Mouse (Mus musculus) G1E (cell line): ENCODE measurements at regions not wholly inside any gene's neighbourhood (a gene's known extent, or its start where the extent isn't known, plus 50 kb on each side); places are given as distances from the start of the nearest gene placed in this dataset.

Experiments used
- ATAC-seq: 2 replicates; pipeline ENCODE4 v1.8.0; 2016; ENCODE audit warnings: mild to moderate bottlenecking; ENCODE audit not compliant: insufficient number of reproducible peaks, poor library complexity, low FRiP score, severe bottlenecking; ENCODE audit errors: extremely low read depth
- DNase-seq: peaks from one replicate; pipeline ENCODE4 v3.0.0; 2012; ENCODE audit warnings: low spot score
- H3K27me3 ChIP-seq: 2 replicates; pipeline ENCODE4 v1.6.1; 2012; ENCODE audit warnings: mild to moderate bottlenecking, low read length, inconsistent platforms; ENCODE audit not compliant: insufficient read depth
- H3K36me3 ChIP-seq: replicated peaks from 2 replicates; pipeline ENCODE3; 2012; ENCODE audit warnings: mild to moderate bottlenecking, inconsistent platforms
- H3K4me1 ChIP-seq: 2 replicates; pipeline ENCODE4 v1.6.1; 2012; ENCODE audit warnings: low read depth, low read length, inconsistent platforms, mixed read lengths; ENCODE audit not compliant: insufficient read depth
- H3K4me3 ChIP-seq: 2 replicates; pipeline ENCODE4 v1.5.1; 2012; ENCODE audit warnings: low read depth, mild to moderate bottlenecking, inconsistent platforms, low read length, moderate library complexity, mixed read lengths
- H3K9me3 ChIP-seq: replicated peaks from 2 replicates; pipeline ENCODE4 v1.6.1; 2012; ENCODE audit warnings: inconsistent platforms
- CTCF ChIP-seq: IDR thresholded peaks from 2 replicates; pipeline ENCODE4 v1.5.1; 2012; ENCODE audit warnings: low read depth, low read length, inconsistent platforms, mixed read lengths
- GATA1 ChIP-seq: IDR thresholded peaks from 2 replicates; pipeline ENCODE4 v1.6.1; 2012; ENCODE audit warnings: borderline replicate concordance, low read length, inconsistent platforms, mixed read lengths
- GATA2 ChIP-seq: IDR thresholded peaks from 2 replicates; pipeline ENCODE4 v1.6.1; 2012; ENCODE audit warnings: low read depth, low read length, inconsistent platforms, borderline replicate concordance
- POLR2AphosphoS5 ChIP-seq: IDR thresholded peaks from 2 replicates; pipeline ENCODE4 v1.6.1; 2012; ENCODE audit warnings: low read depth, low read length, inconsistent platforms; ENCODE audit not compliant: insufficient replicate concordance
- TAL1 ChIP-seq: conservative IDR thresholded peaks from 2 replicates; pipeline ENCODE4 v1.6.1; 2012; ENCODE audit warnings: low read depth, low read length, inconsistent platforms, mixed read lengths

GRCm38 (mm10) chr1:61233476-61234297 lies 256.0 kb downstream of the Icos start:
- Histone ChIP-seq H3K4me3 (no peak overlapping the region), H3K27me3 (peaks cover 20% of the 10 kb centered on the region; the same call in 1 of the 2 replicates), H3K9me3 (no peaks in the 10 kb centered on the region), H3K4me1 (no peaks in the 10 kb centered on the region), H3K36me3 (no peaks in the 10 kb centered on the region)
- ATAC-seq = no peak
- no peak for DNase-seq
- no peak for TF ChIP-seq TAL1
- no peak for TF ChIP-seq GATA2
- TF ChIP-seq CTCF = no peak
- no peak for TF ChIP-seq POLR2AphosphoS5
- no peak for TF ChIP-seq GATA1

GRCm38 (mm10) chr1:61234298-61234682 lies 256.6 kb downstream of the Icos start:
- no peak for DNase-seq
- no peak overlapping the region for H3K4me3 ChIP-seq

GRCm38 (mm10) chr1:61236511-61236910 lies 258.8 kb downstream of the Icos start:
- no peaks in the 10 kb centered on the region for H3K9me3 ChIP-seq
- no peak for TF ChIP-seq CTCF
- no peak for ATAC-seq
- peaks cover 8% of the 10 kb centered on the region; the same call in 1 of the 2 replicates for H3K27me3 ChIP-seq
- H3K36me3 ChIP-seq = no peaks in the 10 kb centered on the region
- no peak overlapping the region for H3K4me3 ChIP-seq
- DNase-seq = no peak
- no peaks in the 10 kb centered on the region for H3K4me1 ChIP-seq

More at GRCm38 (mm10) chr1:61234298-61234682, 256.6 kb downstream of the Icos start:
- TF ChIP-seq CTCF = no peak
- no peak for TF ChIP-seq TAL1
- no peak for TF ChIP-seq POLR2AphosphoS5
- no peak for TF ChIP-seq GATA2
- no peak for TF ChIP-seq GATA1
- H3K4me1 ChIP-seq = no peaks in the 10 kb centered on the region
- H3K36me3 ChIP-seq = no peaks in the 10 kb centered on the region
- H3K27me3 ChIP-seq = peaks cover 14% of the 10 kb centered on the region; the same call in 1 of the 2 replicates
- H3K9me3 ChIP-seq = no peaks in the 10 kb centered on the region
- ATAC-seq = no peak

- Histone ChIP-seq H3K36me3 (no peaks in the 10 kb centered on the region), H3K4me1 (no peaks in the 10 kb centered on the region), H3K27me3 (0 out of 2 replicates have a peak, but pooled peaks cover 2% of the 10 kb centered on the region), H3K9me3 (no peaks in the 10 kb centered on the region), H3K4me3 (no peak overlapping the region)
- DNase-seq = no peak
- no peak for TF ChIP-seq GATA1
- TF ChIP-seq POLR2AphosphoS5 = no peak
- no peak for TF ChIP-seq TAL1
- TF ChIP-seq GATA2 = no peak
- TF ChIP-seq CTCF = no peak
- ATAC-seq = no peak
Measured at GRCm38 (mm10) chr1:61238668-61239067, 260.9 kb downstream of the Icos start.

- TF ChIP-seq GATA1 (no peak), GATA2 (no peak), CTCF (no peak), TAL1 (no peak), POLR2AphosphoS5 (no peak)
- no peaks in the 10 kb centered on the region for H3K9me3 ChIP-seq
- no peaks in the 10 kb centered on the region for H3K27me3 ChIP-seq
- H3K4me1 ChIP-seq = no peaks in the 10 kb centered on the region
- DNase-seq (no peak), ATAC-seq (no peak)
- no peak overlapping the region for H3K4me3 ChIP-seq
- no peaks in the 10 kb centered on the region for H3K36me3 ChIP-seq
Measured at GRCm38 (mm10) chr1:61257561-61257960, 279.8 kb downstream of the Icos start.

GRCm38 (mm10) chr1:61263466-61263865 lies 285.7 kb downstream of the Icos start:
- TF ChIP-seq CTCF (no peak), POLR2AphosphoS5 (no peak), GATA1 (no peak), TAL1 (no peak), GATA2 (no peak)
- ATAC-seq (no peak), DNase-seq (no peak)
- Histone ChIP-seq H3K9me3 (no peaks in the 10 kb centered on the region), H3K36me3 (no peaks in the 10 kb centered on the region), H3K4me3 (no peak overlapping the region), H3K27me3 (no peaks in the 10 kb centered on the region; the same call in 1 of the 2 replicates), H3K4me1 (no peaks in the 10 kb centered on the region)

- no peak for DNase-seq
- Histone ChIP-seq H3K27me3 (no peaks in the 10 kb centered on the region; the same call in 1 of the 2 replicates), H3K4me3 (no peak overlapping the region), H3K36me3 (no peaks in the 10 kb centered on the region), H3K4me1 (no peaks in the 10 kb centered on the region), H3K9me3 (no peaks in the 10 kb centered on the region)
- no peak for ATAC-seq
- TF ChIP-seq CTCF (no peak), GATA1 (no peak), GATA2 (no peak), TAL1 (no peak), POLR2AphosphoS5 (no peak)
Measured at GRCm38 (mm10) chr1:61265706-61266127, 288.0 kb downstream of the Icos start.
